Mouse (Mus musculus): ENCODE measurements around the gene Adgrg1. TPM values are rescaled to one million over a fixed set of nuclear protein-coding genes. Genes with fewer than 3 reads are reported as not detected.
A peak's percentile ranks its signal among the peaks of the same experiment; 100 is the strongest.

Adgrg1 gene
- polyA plus RNA-seq, 1 experiment from 2014 or later = 45.2 TPM

GRCm38 (mm10) chr8:94953624-94954367 is 20.8 kb upstream of the Adgrg1 start:
- Histone ChIP-seq H3K4me1 (replicated peaks) (peaks cover 52% of the 10 kb centered on the region), H3K9ac (no peak overlapping the region)
- ATAC-seq (ENCODE audit: insufficient read depth) = no peak

GRCm38 (mm10) chr8:94954368-94954737 is 20.2 kb upstream of the Adgrg1 start:
- no peak for ATAC-seq (ENCODE audit: insufficient read depth)
- no peak overlapping the region for H3K9ac ChIP-seq
- 0 out of 2 replicates have a peak overlapping the region, but pooled peaks have one; percentile 44 for H3K4me2 ChIP-seq
- H3K4me1 ChIP-seq (replicated peaks) = peaks cover 52% of the 10 kb centered on the region
- H3K9me3 ChIP-seq (replicated peaks) = no peaks in the 10 kb centered on the region
- no peaks in the 10 kb centered on the region for H3K27me3 ChIP-seq
- peak overlapping the region; percentile 78 for H3K27ac ChIP-seq (replicated peaks)
- H3K4me3 ChIP-seq (replicated peaks) = no peak overlapping the region
- 56% methylated on average over 7 of the region's 7 CpGs for WGBS (ENCODE audit: insufficient replicate concordance)
- no peaks in the 10 kb centered on the region for H3K36me3 ChIP-seq (replicated peaks)

More at GRCm38 (mm10) chr8:94953624-94954367, 20.8 kb upstream of the Adgrg1 start:
- Histone ChIP-seq H3K27me3 (no peaks in the 10 kb centered on the region), H3K36me3 (replicated peaks) (no peaks in the 10 kb centered on the region), H3K4me2 (0 out of 2 replicates have a peak overlapping the region, but pooled peaks have one; percentile 44), H3K4me3 (replicated peaks) (no peak overlapping the region), H3K9me3 (replicated peaks) (no peaks in the 10 kb centered on the region), H3K27ac (replicated peaks) (peak overlapping the region; percentile 61; the same call in 1 of the 2 replicates)
- 33% methylated on average over 7 of the region's 7 CpGs for WGBS (ENCODE audit: insufficient replicate concordance)

- WGBS (ENCODE audit: insufficient replicate concordance) = 3% methylated on average over 9 of the region's 9 CpGs
- Histone ChIP-seq H3K36me3 (replicated peaks) (no peaks in the 10 kb centered on the region), H3K27me3 (no peaks in the 10 kb centered on the region), H3K27ac (replicated peaks) (peak overlapping the region; percentile 78), H3K4me1 (replicated peaks) (peaks cover 53% of the 10 kb centered on the region), H3K9ac (no peak overlapping the region), H3K9me3 (replicated peaks) (no peaks in the 10 kb centered on the region), H3K4me3 (replicated peaks) (no peak overlapping the region), H3K4me2 (peak overlapping the region; percentile 44)
- ATAC-seq (ENCODE audit: insufficient read depth) = peak; percentile 71
Observed at GRCm38 (mm10) chr8:94954921-94955758, 19.4 kb upstream of the Adgrg1 start.

GRCm38 (mm10) chr8:94956078-94956574 is 18.4 kb upstream of the Adgrg1 start:
- Histone ChIP-seq H3K4me2 (no peak overlapping the region), H3K36me3 (replicated peaks) (no peaks in the 10 kb centered on the region), H3K4me1 (replicated peaks) (peaks cover 56% of the 10 kb centered on the region), H3K4me3 (replicated peaks) (no peak overlapping the region), H3K27ac (replicated peaks) (peak overlapping the region; percentile 78), H3K27me3 (no peaks in the 10 kb centered on the region), H3K9me3 (replicated peaks) (no peaks in the 10 kb centered on the region), H3K9ac (no peak overlapping the region)
- ATAC-seq (ENCODE audit: insufficient read depth) = 0 out of 2 replicates have a peak, but pooled peaks have one; percentile 7
- 28% methylated on average over 1 of the region's 1 CpGs for WGBS (ENCODE audit: insufficient replicate concordance)

GRCm38 (mm10) chr8:94962201-94962600 is 12.3 kb upstream of the Adgrg1 start:
- peaks cover 78% of the 10 kb centered on the region for H3K4me1 ChIP-seq (replicated peaks)
- no peak overlapping the region for H3K4me3 ChIP-seq (replicated peaks)
- no peaks in the 10 kb centered on the region for H3K36me3 ChIP-seq (replicated peaks)
- no peak overlapping the region for H3K4me2 ChIP-seq
- H3K27me3 ChIP-seq = no peaks in the 10 kb centered on the region
- 0 out of 2 replicates have a peak overlapping the region, but pooled peaks have one; percentile 4 for H3K9ac ChIP-seq
- peak overlapping the region; percentile 95 for H3K27ac ChIP-seq (replicated peaks)
- no peaks in the 10 kb centered on the region for H3K9me3 ChIP-seq (replicated peaks)
- ATAC-seq (ENCODE audit: insufficient read depth) = 0 out of 2 replicates have a peak, but pooled peaks have one; percentile 3
- WGBS (ENCODE audit: insufficient replicate concordance) = 79% methylated on average over 1 of the region's 1 CpGs

- Histone ChIP-seq H3K4me1 (replicated peaks) (peaks cover 87% of the 10 kb centered on the region), H3K4me3 (replicated peaks) (peak overlapping the region; percentile 35), H3K9me3 (replicated peaks) (no peaks in the 10 kb centered on the region), H3K27me3 (no peaks in the 10 kb centered on the region), H3K27ac (replicated peaks) (peak overlapping the region; percentile 95), H3K4me2 (peak overlapping the region; percentile 54), H3K36me3 (replicated peaks) (no peaks in the 10 kb centered on the region), H3K9ac (peak overlapping the region; percentile 43)
- under 1% methylated on average over 10 of the region's 10 CpGs for WGBS (ENCODE audit: insufficient replicate concordance)
- peak; percentile 93 for ATAC-seq (ENCODE audit: insufficient read depth)
Observed at GRCm38 (mm10) chr8:94964828-94965227, 9.7 kb upstream of the Adgrg1 start.

GRCm38 (mm10) chr8:94966578-94966977 is 8.0 kb upstream of the Adgrg1 start:
- H3K36me3 ChIP-seq (replicated peaks) = no peaks in the 10 kb centered on the region
- no peak overlapping the region for H3K4me3 ChIP-seq (replicated peaks)
- peak overlapping the region; percentile 95 for H3K27ac ChIP-seq (replicated peaks)
- H3K9me3 ChIP-seq (replicated peaks) = no peaks in the 10 kb centered on the region
- no peak for ATAC-seq (ENCODE audit: insufficient read depth)
- H3K27me3 ChIP-seq = no peaks in the 10 kb centered on the region
- no peak overlapping the region for H3K9ac ChIP-seq
- no peak overlapping the region for H3K4me2 ChIP-seq
- WGBS (ENCODE audit: insufficient replicate concordance) = 4% methylated on average over 7 of the region's 7 CpGs
- peaks cover 88% of the 10 kb centered on the region for H3K4me1 ChIP-seq (replicated peaks)

GRCm38 (mm10) chr8:94967071-94967470 is 7.5 kb upstream of the Adgrg1 start:
- 23% methylated on average over 4 of the region's 4 CpGs for WGBS (ENCODE audit: insufficient replicate concordance)
- no peak overlapping the region for H3K9ac ChIP-seq
- H3K4me3 ChIP-seq (replicated peaks) = no peak overlapping the region
- no peak for ATAC-seq (ENCODE audit: insufficient read depth)
- peak overlapping the region; percentile 95 for H3K27ac ChIP-seq (replicated peaks)
- peaks cover 88% of the 10 kb centered on the region for H3K4me1 ChIP-seq (replicated peaks)
- H3K27me3 ChIP-seq = no peaks in the 10 kb centered on the region
- H3K36me3 ChIP-seq (replicated peaks) = no peaks in the 10 kb centered on the region
- H3K9me3 ChIP-seq (replicated peaks) = no peaks in the 10 kb centered on the region
- H3K4me2 ChIP-seq = no peak overlapping the region

GRCm38 (mm10) chr8:94967554-94967953 is 7.0 kb upstream of the Adgrg1 start:
- Histone ChIP-seq H3K4me3 (replicated peaks) (no peak overlapping the region), H3K36me3 (replicated peaks) (no peaks in the 10 kb centered on the region), H3K4me2 (no peak overlapping the region), H3K4me1 (replicated peaks) (peaks cover 83% of the 10 kb centered on the region), H3K9me3 (replicated peaks) (no peaks in the 10 kb centered on the region), H3K9ac (no peak overlapping the region), H3K27ac (replicated peaks) (peak overlapping the region; percentile 95), H3K27me3 (no peaks in the 10 kb centered on the region)
- ATAC-seq (ENCODE audit: insufficient read depth) = no peak
- 40% methylated on average over 3 of the region's 3 CpGs for WGBS (ENCODE audit: insufficient replicate concordance)

GRCm38 (mm10) chr8:94973270-94973669 is 1.3 kb upstream of the Adgrg1 start:
- no peak overlapping the region for H3K4me3 ChIP-seq (replicated peaks)
- H3K9me3 ChIP-seq (replicated peaks) = no peaks in the 10 kb centered on the region
- no peak for ATAC-seq (ENCODE audit: insufficient read depth)
- no peak overlapping the region for H3K4me2 ChIP-seq
- H3K27ac ChIP-seq (replicated peaks) = no peak overlapping the region
- no peaks in the 10 kb centered on the region for H3K36me3 ChIP-seq (replicated peaks)
- H3K4me1 ChIP-seq (replicated peaks) = peaks cover 77% of the 10 kb centered on the region
- peaks cover 11% of the 10 kb centered on the region for H3K27me3 ChIP-seq
- no peak overlapping the region for H3K9ac ChIP-seq
- WGBS (ENCODE audit: insufficient replicate concordance) = 50% methylated on average over 9 of the region's 9 CpGs

GRCm38 (mm10) chr8:94973786-94974185 is 765 bp upstream of the Adgrg1 start:
- no peak overlapping the region; the same call in 1 of the 2 replicates for H3K27ac ChIP-seq (replicated peaks)
- H3K4me2 ChIP-seq = no peak overlapping the region
- H3K27me3 ChIP-seq = peaks cover 14% of the 10 kb centered on the region
- peaks cover 79% of the 10 kb centered on the region for H3K4me1 ChIP-seq (replicated peaks)
- no peak overlapping the region for H3K4me3 ChIP-seq (replicated peaks)
- 62% methylated on average over 9 of the region's 9 CpGs for WGBS (ENCODE audit: insufficient replicate concordance)
- ATAC-seq (ENCODE audit: insufficient read depth) = no peak
- no peaks in the 10 kb centered on the region for H3K9me3 ChIP-seq (replicated peaks)
- H3K9ac ChIP-seq = no peak overlapping the region
- no peaks in the 10 kb centered on the region for H3K36me3 ChIP-seq (replicated peaks)
